ENCODE assay signal across 27 mouse cellular contexts in genomic region chr5:104359257-104359656, GRCm38 (mm10). TPM values are rescaled to one million over a fixed set of nuclear protein-coding genes. Genes with fewer than 3 reads are reported as not detected.
DNase-seq lines count a peak whose midpoint lies in the region; ATAC-seq lines count a peak whose summit lies in the region.
"Had no signal": no experiment of that assay in that cellular context is flagged by ENCODE, and none has a peak within 500 bp of the region (broad histone marks: within the 10 kb centered on the region; RNA-seq: fewer than 3 reads in every experiment).

No protein-coding gene starts in this region.

- no peak overlapping the region for H3K4me3 ChIP-seq in limb, embryonic 11.5 days (ENCODE audit: low read depth, low read length)
- H3K4me3 ChIP-seq in limb, embryonic 10.5 days = no peak overlapping the region
- no peak overlapping the region for H3K4me3 ChIP-seq in limb, embryonic 13.5 days
- H3K4me3 ChIP-seq: heart, embryonic 13.5 days; midbrain, embryonic 15.5 days; stomach, embryonic 15.5 days had no signal

- peaks cover 4% of the 10 kb centered on the region; the same call in 1 of the 2 replicates for H3K4me1 ChIP-seq in limb, embryonic 11.5 days (ENCODE audit: control insufficient read depth, insufficient read depth, low read length)
- peaks cover 19% of the 10 kb centered on the region for H3K4me1 ChIP-seq in limb, embryonic 10.5 days
- H3K4me1 ChIP-seq in limb, embryonic 13.5 days = peaks cover 14% of the 10 kb centered on the region; the same call in 1 of the 2 replicates
- H3K4me1 ChIP-seq: midbrain, embryonic 15.5 days; stomach, embryonic 15.5 days had no signal

- no peak overlapping the region for H3K4me2 ChIP-seq in limb, embryonic 11.5 days (ENCODE audit: low read depth, severe bottlenecking)
- H3K4me2 ChIP-seq in limb, embryonic 13.5 days (replicated peaks) = peak overlapping the region; percentile 16; the same call in 1 of the 2 replicates
- H3K4me2 ChIP-seq: liver, embryonic 11.5 days; midbrain, embryonic 15.5 days; stomach, embryonic 15.5 days had no signal

- H3K9me3 ChIP-seq in limb, embryonic 11.5 days (ENCODE audit: control insufficient read depth, low read length) = no peaks in the 10 kb centered on the region
- H3K9me3 ChIP-seq in limb, embryonic 10.5 days (replicated peaks) = no peaks in the 10 kb centered on the region
- H3K9me3 ChIP-seq in limb, embryonic 13.5 days = no peaks in the 10 kb centered on the region
- H3K9me3 ChIP-seq: heart, embryonic 13.5 days; midbrain, embryonic 15.5 days; stomach, embryonic 15.5 days had no signal

- DNase-seq in frontal cortex, postnatal 14 days (ENCODE audit: low spot score in 2 of 2) = no peak
- DNase-seq in limb, embryonic 11.5 days (ENCODE audit: low spot score) = no peak
- DNase-seq in limb, embryonic 10.5 days (ENCODE audit: low spot score) = no peak
- no peak for DNase-seq in left cerebral cortex, postnatal 36 days (ENCODE audit: low spot score in 2 of 2)
- DNase-seq in layer of hippocampus, adult 18-20 months (ENCODE audit: low spot score in 2 of 2) = no peak
- DNase-seq: cerebellum, adult 11 months; cerebellum, postnatal 25 days; heart, postnatal 36 days; lung, adult 2 months had no signal

- intact Hi-C loops in left cerebral cortex, postnatal 36 days (cut with DNase I) = no loop called here

- no peaks in the 10 kb centered on the region for H3K27me3 ChIP-seq in limb, embryonic 11.5 days (ENCODE audit: control insufficient read depth, insufficient read depth, low read length)
- no peaks in the 10 kb centered on the region for H3K27me3 ChIP-seq in limb, embryonic 10.5 days (ENCODE audit: low read depth, poor library complexity, severe bottlenecking)
- H3K27me3 ChIP-seq in limb, embryonic 13.5 days = no peaks in the 10 kb centered on the region
- H3K27me3 ChIP-seq: heart, embryonic 13.5 days; midbrain, embryonic 15.5 days; stomach, embryonic 15.5 days had no signal

- WGBS in limb, embryonic 11.5 days = 11% methylated on average over 6 of the region's 6 CpGs
- 19% methylated on average over 6 of the region's 6 CpGs for WGBS in limb, embryonic 10.5 days
- 14% methylated on average over 6 of the region's 6 CpGs for WGBS in limb, embryonic 13.5 days

- H3K27ac ChIP-seq in limb, embryonic 11.5 days (replicated peaks; ENCODE audit: low read depth, low read length) = no peak overlapping the region
- H3K27ac ChIP-seq in limb, embryonic 10.5 days = no peak overlapping the region
- H3K27ac ChIP-seq in limb, embryonic 13.5 days = no peak overlapping the region
- H3K27ac ChIP-seq: hindbrain, postnatal 0 days; midbrain, embryonic 15.5 days; stomach, embryonic 15.5 days had no signal

- no peaks in the 10 kb centered on the region for H3K36me3 ChIP-seq in limb, embryonic 11.5 days (ENCODE audit: control insufficient read depth, insufficient read depth, low read length)
- no peaks in the 10 kb centered on the region for H3K36me3 ChIP-seq in limb, embryonic 10.5 days
- H3K36me3 ChIP-seq in limb, embryonic 13.5 days = no peaks in the 10 kb centered on the region
- H3K36me3 ChIP-seq: G1E; heart, embryonic 13.5 days; midbrain, embryonic 15.5 days; stomach, embryonic 15.5 days had no signal

- ATAC-seq in frontal cortex, adult (ENCODE audit: low TSS enrichment) = peak; percentile 65; the same call in 1 of the 2 replicates
- ATAC-seq in limb, embryonic 11.5 days (ENCODE audit: insufficient number of reproducible peaks, low FRiP score, low TSS enrichment, low read depth) = peak; percentile 65; the same call in 1 of the 2 replicates
- peak; percentile 66 for ATAC-seq in limb, embryonic 13.5 days (ENCODE audit: low FRiP score, low read depth)
- no peak for ATAC-seq in activated CD4-positive, CD25-positive, alpha-beta regulatory T cell, adult 4 months
- ATAC-seq: CD4-positive, CD25-positive, alpha-beta regulatory T cell, adult 4 months; hindbrain, postnatal 0 days; midbrain, embryonic 15.5 days had no signal

- H3K9ac ChIP-seq in limb, embryonic 11.5 days (ENCODE audit: low read length) = no peak overlapping the region
- no peak overlapping the region for H3K9ac ChIP-seq in limb, embryonic 13.5 days
- H3K9ac ChIP-seq: heart, embryonic 13.5 days; midbrain, embryonic 15.5 days; stomach, embryonic 15.5 days had no signal

RNA-seq across cellular contexts. Expression of gene Mepe, which starts 34.1 kb away (rescaled TPM):
- polyA plus RNA-seq in limb, embryonic 11.5 days (2014; fragmentation: Nextera tagmentation; extraction: Ambion mirVana) = not detected in 2 replicates
- polyA plus RNA-seq in limb, embryonic 10.5 days (2016; fragmentation: Nextera tagmentation; extraction: Ambion mirVana) = not detected in 2 replicates
- not detected in 2 replicates for polyA plus RNA-seq in limb, embryonic 13.5 days (2015; fragmentation: Nextera tagmentation; extraction: Ambion mirVana)
- not detected for polyA plus RNA-seq in activated CD4-positive, CD25-positive, alpha-beta regulatory T cell, adult 4 months (2017; shearing (Covaris generic))
- not detected for total RNA-seq in left cerebral cortex, postnatal 36 days (2021)
- not detected for total RNA-seq in layer of hippocampus, adult 18-20 months (2021)
- total RNA-seq: adrenal gland, adult 18-20 months; G1E; granulocyte monocyte progenitor cell, adult 5-6 weeks; heart, postnatal 36 days; hindbrain, postnatal 0 days; layer of hippocampus, postnatal 14 days; left cerebral cortex, postnatal 10 days; neutrophil, adult 5-6 weeks had no signal
- polyA plus RNA-seq: brain, embryonic 14.5 days; CD4-positive, CD25-positive, alpha-beta regulatory T cell, adult 4 months; forebrain, embryonic 11.5 days; G1E; heart, embryonic 13.5 days; hindbrain, postnatal 0 days; liver, embryonic 11.5 days; lung, adult 2 months; midbrain, embryonic 15.5 days; stomach, embryonic 15.5 days; thymus, postnatal 0 days had no signal
